Mouse (Mus musculus): ENCODE results near the gene Lyl1. TPM values are rescaled to one million over a fixed set of nuclear protein-coding genes. Genes with fewer than 3 reads are reported as not detected.

The Lyl1 gene
- total and polyA plus RNA-seq, 2 experiments from 2014 or later, result 4.4 to 8.7 TPM

DNA sequence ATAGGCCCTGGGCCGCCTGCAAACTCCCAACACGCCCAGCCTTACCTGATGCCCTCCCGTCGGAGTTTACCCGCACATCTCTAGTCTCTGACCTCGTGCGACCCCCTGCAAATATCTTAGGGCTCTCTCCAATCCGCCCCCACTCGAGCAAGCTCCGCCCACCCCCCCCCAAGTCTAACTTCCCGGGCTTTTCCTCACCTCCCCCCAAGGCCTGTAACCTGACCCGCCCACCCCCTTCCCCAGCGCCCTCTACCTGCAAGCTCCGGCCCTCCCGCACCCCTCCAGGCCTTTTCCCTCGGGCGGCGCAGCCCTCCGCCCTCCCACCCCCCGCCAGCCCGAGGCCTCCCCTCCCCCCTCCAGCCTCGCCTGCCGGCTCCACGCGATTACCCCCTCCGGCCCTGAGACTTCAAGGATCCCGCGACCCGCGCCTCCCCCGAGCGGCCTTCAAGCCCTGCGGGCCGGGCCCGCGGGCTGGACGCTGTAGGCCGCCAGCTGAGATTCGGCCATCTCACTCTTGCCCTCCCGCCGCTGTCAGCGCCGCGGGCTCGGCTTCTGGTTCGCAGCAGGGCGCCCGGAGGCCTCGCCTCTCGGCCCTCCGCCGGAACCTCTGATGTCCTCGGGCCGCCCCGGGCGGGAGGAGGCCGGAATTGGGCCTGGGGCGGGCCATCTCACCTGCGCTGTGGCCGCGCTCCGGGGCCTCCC, 14.1 kb upstream of the Lyl1 start:
- DNase-seq (ENCODE audit: low spot score), result peak; percentile 29
- WGBS, result under 1% methylated on average over 56 of the region's 62 CpGs

DNA sequence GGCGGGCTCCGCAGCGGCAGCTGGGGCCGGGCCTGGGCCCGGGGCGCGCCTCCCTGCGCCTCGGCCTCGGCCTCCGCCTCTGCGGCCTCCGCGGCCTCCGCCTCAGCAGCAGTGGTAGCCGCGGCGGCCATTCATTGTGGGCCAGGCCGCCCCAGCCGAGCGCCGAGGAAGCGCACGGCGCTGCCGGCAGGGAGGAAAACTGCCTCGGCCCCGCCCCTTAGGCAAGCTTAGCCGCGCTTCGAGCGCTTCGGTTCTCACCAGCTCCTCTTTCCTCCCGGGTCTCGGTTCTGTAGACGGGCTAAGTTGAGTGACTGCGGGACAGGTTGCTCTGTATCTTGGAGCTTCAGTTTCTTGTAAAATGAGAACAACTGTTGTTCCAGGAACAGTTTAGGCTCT, 13.6 kb upstream of the Lyl1 start, which contains the start of gene Nacc1:
Nacc1 (minus strand) TSS at position 158 of the 396 bp plus-strand sequence.
- Histone ChIP-seq H3K4me3 (ENCODE audit: low read depth, low read length) (peak within 1 kb of the TSS; percentile 100), H3K9ac (replicated peaks; ENCODE audit: low read depth, low read length) (peak within 1 kb of the TSS; percentile 98), H3K4me1 (ENCODE audit: control insufficient read depth, insufficient read depth) (peaks cover 30% of the 10 kb centered on the region), H3K9me3 (replicated peaks; ENCODE audit: control insufficient read depth, low read length) (no peaks in the 10 kb centered on the region), H3K36me3 (replicated peaks; ENCODE audit: control insufficient read depth, insufficient read depth, low read length) (peaks cover 9% of the 10 kb centered on the region), H3K27me3 (ENCODE audit: control insufficient read depth, insufficient read depth, low read length) (no peaks in the 10 kb centered on the region), H3K4me2 (ENCODE audit: low read depth, low read length) (peak within 1 kb of the TSS; percentile 89), H3K27ac (ENCODE audit: low read depth) (peak within 1 kb of the TSS; percentile 86)
- DNase-seq (ENCODE audit: low spot score), result peak; percentile 82
- TF ChIP-seq CTCF (IDR thresholded peaks at IDR 0.05; ENCODE audit: low read depth) (0 out of 2 replicates have a peak, but pooled peaks have one; percentile 1), EP300 (IDR thresholded peaks at IDR 0.05; ENCODE audit: low read depth) (no peak)
- peak; percentile 85 for ATAC-seq (ENCODE audit: insufficient read depth, low read depth)
- WGBS, result under 1% methylated on average over 25 of the region's 37 CpGs

More for the DNA sequence above, 14.1 kb upstream of the Lyl1 start:
- H3K27me3 ChIP-seq (ENCODE audit: control insufficient read depth, insufficient read depth, low read length), result no peaks in the 10 kb centered on the region
- peak overlapping the region; percentile 89 for H3K4me2 ChIP-seq (ENCODE audit: low read depth, low read length)
- peak overlapping the region; percentile 86 for H3K27ac ChIP-seq (ENCODE audit: low read depth)
- peak; percentile 31 for ATAC-seq (ENCODE audit: insufficient read depth, low read depth)
- TF ChIP-seq CTCF (IDR thresholded peaks at IDR 0.05; ENCODE audit: low read depth), result no peak
- no peak for TF ChIP-seq EP300 (IDR thresholded peaks at IDR 0.05; ENCODE audit: low read depth)
- H3K9ac ChIP-seq (replicated peaks; ENCODE audit: low read depth, low read length), result peak overlapping the region; percentile 98
- peaks cover 30% of the 10 kb centered on the region for H3K4me1 ChIP-seq (ENCODE audit: control insufficient read depth, insufficient read depth)
- H3K36me3 ChIP-seq (replicated peaks; ENCODE audit: control insufficient read depth, insufficient read depth, low read length), result peaks cover 4% of the 10 kb centered on the region; the same call in 1 of the 2 replicates
- no peaks in the 10 kb centered on the region for H3K9me3 ChIP-seq (replicated peaks; ENCODE audit: control insufficient read depth, low read length)
- peak overlapping the region; percentile 100 for H3K4me3 ChIP-seq (ENCODE audit: low read depth, low read length)

DNA sequence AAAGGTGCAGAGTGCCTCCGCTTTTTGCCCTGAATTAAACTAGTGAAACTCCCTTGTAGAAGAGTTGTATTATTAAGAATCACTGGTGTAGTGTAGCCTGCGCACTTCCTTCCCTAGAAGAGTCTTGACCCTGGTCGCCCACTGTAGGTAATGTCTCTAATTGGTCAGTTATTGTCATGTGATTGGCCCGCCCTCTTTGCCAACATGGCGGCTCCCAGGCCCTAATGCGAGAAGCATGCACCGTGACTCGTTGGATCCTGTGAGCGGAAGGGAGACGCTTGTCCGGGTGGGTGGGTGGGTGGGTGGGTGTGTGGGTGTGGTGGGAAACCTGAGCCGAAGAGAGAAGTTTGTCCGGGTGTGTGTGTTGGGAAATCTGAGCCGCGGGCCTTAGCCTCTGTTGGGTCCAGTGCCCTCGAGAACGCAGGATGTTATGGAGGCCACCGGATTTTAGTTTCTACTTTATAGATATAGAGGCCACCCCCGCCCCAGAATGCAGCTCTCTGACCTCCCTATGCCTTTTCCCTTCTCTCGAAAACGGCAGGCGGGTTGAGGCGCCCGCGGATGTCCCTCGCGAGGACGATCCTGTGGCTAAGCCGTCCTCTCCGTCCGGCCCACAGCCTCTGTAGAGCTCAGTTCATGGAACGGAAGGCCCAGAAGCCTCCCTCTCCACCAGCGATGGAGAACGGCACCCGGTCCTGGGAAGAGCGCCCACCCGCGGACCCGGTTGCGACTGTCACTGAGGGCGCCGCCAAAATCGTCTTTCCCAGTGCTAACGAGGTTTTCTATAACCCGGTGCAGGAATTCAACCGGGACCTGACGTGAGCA, 12.0 kb upstream of the Lyl1 start:
- Histone ChIP-seq H3K9ac (replicated peaks; ENCODE audit: low read depth, low read length) (peak overlapping the region; percentile 53), H3K27ac (ENCODE audit: low read depth) (peak overlapping the region; percentile 26), H3K4me1 (ENCODE audit: control insufficient read depth, insufficient read depth) (peaks cover 30% of the 10 kb centered on the region), H3K9me3 (replicated peaks; ENCODE audit: control insufficient read depth, low read length) (no peaks in the 10 kb centered on the region), H3K27me3 (ENCODE audit: control insufficient read depth, insufficient read depth, low read length) (no peaks in the 10 kb centered on the region), H3K36me3 (replicated peaks; ENCODE audit: control insufficient read depth, insufficient read depth, low read length) (peaks cover 23% of the 10 kb centered on the region), H3K4me2 (ENCODE audit: low read depth, low read length) (peak overlapping the region; percentile 83), H3K4me3 (ENCODE audit: low read depth, low read length) (peak overlapping the region; percentile 59)
- WGBS, result under 1% methylated on average over 47 of the region's 47 CpGs
- DNase-seq (ENCODE audit: low spot score) (peak; percentile 94), ATAC-seq (ENCODE audit: insufficient read depth, low read depth) (peak; percentile 84)
- TF ChIP-seq EP300 (IDR thresholded peaks at IDR 0.05; ENCODE audit: low read depth) (no peak), CTCF (IDR thresholded peaks at IDR 0.05; ENCODE audit: low read depth) (no peak)

DNA sequence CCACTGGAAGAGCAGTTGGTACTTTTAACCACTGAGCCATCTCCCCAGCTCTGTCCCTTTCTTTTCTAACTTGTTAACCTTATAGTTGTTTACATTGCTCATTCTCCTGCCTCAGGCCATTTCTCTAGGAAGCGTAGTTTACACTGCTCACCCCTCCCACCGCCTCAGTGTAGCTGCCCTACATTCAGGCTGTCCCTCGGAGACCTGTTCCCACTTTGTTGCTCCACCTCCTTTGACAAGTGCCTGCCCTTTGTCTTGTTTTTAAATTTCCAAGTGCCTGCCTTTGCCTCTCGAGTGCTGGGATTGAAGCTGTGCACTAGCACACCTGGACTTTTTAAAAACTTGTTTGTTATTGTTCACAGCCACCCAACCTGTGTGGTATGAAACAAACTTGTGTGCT, 7.9 kb upstream of the Lyl1 start:
- no peaks in the 10 kb centered on the region for H3K27me3 ChIP-seq (ENCODE audit: control insufficient read depth, insufficient read depth, low read length)
- no peak overlapping the region for H3K27ac ChIP-seq (ENCODE audit: low read depth)
- ATAC-seq (ENCODE audit: insufficient read depth, low read depth), result no peak
- peaks cover 11% of the 10 kb centered on the region for H3K4me1 ChIP-seq (ENCODE audit: control insufficient read depth, insufficient read depth)
- H3K9ac ChIP-seq (replicated peaks; ENCODE audit: low read depth, low read length), result no peak overlapping the region
- TF ChIP-seq CTCF (IDR thresholded peaks at IDR 0.05; ENCODE audit: low read depth), result no peak
- no peak overlapping the region for H3K4me2 ChIP-seq (ENCODE audit: low read depth, low read length)
- no peak for DNase-seq (ENCODE audit: low spot score)
- no peaks in the 10 kb centered on the region for H3K9me3 ChIP-seq (replicated peaks; ENCODE audit: control insufficient read depth, low read length)
- peaks cover 50% of the 10 kb centered on the region for H3K36me3 ChIP-seq (replicated peaks; ENCODE audit: control insufficient read depth, insufficient read depth, low read length)
- 58% methylated on average over 4 of the region's 4 CpGs for WGBS
- H3K4me3 ChIP-seq (ENCODE audit: low read depth, low read length), result no peak overlapping the region

- DNase-seq (ENCODE audit: low spot score) (no peak), ATAC-seq (ENCODE audit: insufficient read depth, low read depth) (no peak)
- H3K4me3 ChIP-seq (ENCODE audit: low read depth, low read length), result no peak overlapping the region
- no peak overlapping the region for H3K4me2 ChIP-seq (ENCODE audit: low read depth, low read length)
- peaks cover 52% of the 10 kb centered on the region for H3K36me3 ChIP-seq (replicated peaks; ENCODE audit: control insufficient read depth, insufficient read depth, low read length)
- H3K27ac ChIP-seq (ENCODE audit: low read depth), result no peak overlapping the region
- no peaks in the 10 kb centered on the region for H3K27me3 ChIP-seq (ENCODE audit: control insufficient read depth, insufficient read depth, low read length)
- no peak for TF ChIP-seq EP300 (IDR thresholded peaks at IDR 0.05; ENCODE audit: low read depth)
- no peak for TF ChIP-seq CTCF (IDR thresholded peaks at IDR 0.05; ENCODE audit: low read depth)
- no peaks in the 10 kb centered on the region for H3K4me1 ChIP-seq (ENCODE audit: control insufficient read depth, insufficient read depth)
- H3K9ac ChIP-seq (replicated peaks; ENCODE audit: low read depth, low read length), result no peak overlapping the region
- H3K9me3 ChIP-seq (replicated peaks; ENCODE audit: control insufficient read depth, low read length), result no peaks in the 10 kb centered on the region
- 88% methylated on average over 6 of the region's 6 CpGs for WGBS
Observed at GRCm38 (mm10) chr8:84695140-84695539, 6.1 kb upstream of the Lyl1 start.
